Mouse (Mus musculus) leukemia stem cell, adult 10-12 weeks (primary cell): ENCODE measurements around the gene Plk5. TPM values are rescaled to one million over a fixed set of nuclear protein-coding genes. Genes with fewer than 3 reads are reported as not detected.

Experiments
- polyA plus RNA-seq: library from polyadenylated mRNA; stranded (reverse); fragments of >175 nt; gene quantifications from 2 replicates; pipeline ENCODE4 v1.2.3, GENCODE M21; 2012; ENCODE audit warnings: low replicate concordance

Gene Plk5
- polyA plus RNA-seq: not detected in 2 replicates

DNA sequence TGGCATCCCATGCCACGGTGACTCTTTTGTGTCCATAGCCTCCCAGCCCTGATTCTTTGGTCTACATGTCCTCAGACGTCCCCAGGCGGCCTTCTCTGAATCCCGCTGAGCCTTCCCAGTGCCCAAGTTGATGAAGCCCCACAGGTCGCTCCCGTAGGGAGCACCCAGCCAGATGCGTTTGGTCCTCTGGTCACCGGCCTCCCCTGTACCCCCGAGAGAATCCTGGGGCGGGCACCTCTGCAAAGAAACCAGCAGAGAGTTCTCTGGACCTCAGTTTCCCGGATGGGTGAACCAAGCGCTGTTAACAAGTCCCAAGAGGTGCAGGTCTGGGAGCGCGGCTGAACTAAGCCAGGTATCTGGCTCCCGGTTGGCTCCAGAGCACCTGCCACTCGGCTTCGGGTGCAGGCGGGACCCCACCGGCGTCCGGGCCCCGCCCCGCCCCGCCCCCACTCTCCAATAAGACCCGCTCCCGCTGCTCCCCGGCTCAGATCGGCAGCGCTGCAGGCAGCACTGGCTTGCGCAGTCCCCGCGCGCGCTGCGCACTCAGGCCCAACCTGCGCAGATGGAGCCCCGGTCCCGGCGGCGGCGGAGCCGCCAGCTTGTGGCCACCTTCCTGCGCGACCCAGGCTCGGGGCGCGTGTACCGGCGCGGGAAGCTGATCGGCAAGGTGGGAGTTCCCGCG is at the start of gene Plk5:
TSS of gene Plk5 (plus strand) at position 459 of the 682 bp plus-strand sequence.

GRCm38 (mm10) chr10:80320340-80320760 is 35.9 kb upstream of the Plk5 start, which contains the start of gene 2310011J03Rik:
Gene 2310011J03Rik, minus strand, starts transcription at chr10:80320537.

GRCm38 (mm10) chr10:80329273-80330081 is 26.8 kb upstream of the Plk5 start, which contains the start of the genes Pcsk4 and Reep6:
Gene Pcsk4, minus strand, starts transcription at chr10:80329498.
Gene Reep6, plus strand, starts transcription at chr10:80329953.

DNA sequence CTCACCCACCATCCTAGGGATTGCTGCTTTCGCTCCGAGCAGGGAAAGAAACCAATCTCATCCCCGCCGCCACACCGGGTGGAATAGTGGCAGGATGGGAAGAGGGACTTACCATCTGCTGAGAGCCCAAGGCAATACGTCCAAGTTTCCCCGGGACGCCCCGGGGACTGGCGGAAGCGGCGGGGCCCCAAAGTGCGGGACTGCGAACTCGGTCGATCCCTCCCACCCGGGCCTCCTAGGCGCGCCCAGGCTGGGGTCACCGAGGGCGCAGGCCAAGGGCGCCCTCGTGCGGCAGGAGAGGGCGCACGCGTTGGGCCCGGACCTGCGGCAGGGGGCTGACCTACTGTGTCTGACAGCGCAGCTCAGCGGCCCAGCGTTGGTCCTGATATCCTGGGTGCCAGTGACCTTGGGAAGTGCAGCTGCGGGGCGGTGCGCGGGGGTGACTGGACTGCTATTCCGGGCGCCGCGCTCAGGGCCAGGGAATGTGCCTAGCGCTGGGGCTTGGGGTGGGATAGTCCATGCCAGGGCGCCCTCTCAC is 7.9 kb upstream of the Plk5 start, which contains the start of gene Adamtsl5:
TSS of gene Adamtsl5 (minus strand) at position 169 of the 538 bp plus-strand sequence.

GRCm38 (mm10) chr10:80387522-80387959 is 31.3 kb downstream of the Plk5 start, which contains the start of gene Mex3d:
Gene Mex3d, minus strand, starts transcription at chr10:80387659.

DNA sequence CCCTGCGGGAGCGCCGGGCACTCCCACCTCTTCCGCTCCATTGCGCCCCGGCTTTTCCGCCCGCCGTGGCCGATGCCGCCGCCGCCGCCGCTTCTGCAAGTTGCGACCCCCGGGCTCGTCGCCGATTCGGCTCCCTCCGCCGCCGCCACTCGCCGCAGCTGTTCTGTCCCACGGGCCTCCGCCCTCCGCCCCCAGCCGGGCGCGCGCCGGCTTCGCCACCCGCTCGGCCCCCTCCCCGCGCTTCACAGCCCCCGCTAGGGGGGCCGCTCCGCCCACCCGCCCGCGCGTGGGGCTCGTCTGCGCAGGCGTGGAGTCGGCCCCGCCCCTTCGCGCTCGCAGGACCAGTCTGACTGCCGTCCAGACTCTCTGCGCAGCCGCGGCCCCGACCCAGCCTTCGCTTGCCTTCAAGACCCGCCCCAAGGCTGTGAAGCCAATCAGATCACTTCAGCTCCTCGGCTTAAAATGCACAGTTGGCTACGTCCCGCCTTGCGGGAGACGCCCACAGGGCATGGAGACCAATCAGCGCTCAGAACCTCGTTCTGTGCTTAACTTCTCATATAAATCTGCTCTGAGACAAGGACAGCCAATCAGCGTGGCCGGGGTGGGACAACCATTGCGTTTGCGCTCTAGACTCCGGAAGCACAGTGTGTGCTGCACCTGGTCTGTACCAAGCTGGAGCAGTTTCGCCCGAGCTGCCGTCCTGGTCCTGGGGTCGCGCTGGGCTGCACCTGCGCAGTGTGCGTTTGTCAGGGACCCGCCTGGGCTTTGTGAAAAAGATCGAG is 43.1 kb downstream of the Plk5 start, which contains the start of gene Mbd3:
TSS of gene Mbd3 (minus strand) at position 360 of the 782 bp plus-strand sequence.

DNA sequence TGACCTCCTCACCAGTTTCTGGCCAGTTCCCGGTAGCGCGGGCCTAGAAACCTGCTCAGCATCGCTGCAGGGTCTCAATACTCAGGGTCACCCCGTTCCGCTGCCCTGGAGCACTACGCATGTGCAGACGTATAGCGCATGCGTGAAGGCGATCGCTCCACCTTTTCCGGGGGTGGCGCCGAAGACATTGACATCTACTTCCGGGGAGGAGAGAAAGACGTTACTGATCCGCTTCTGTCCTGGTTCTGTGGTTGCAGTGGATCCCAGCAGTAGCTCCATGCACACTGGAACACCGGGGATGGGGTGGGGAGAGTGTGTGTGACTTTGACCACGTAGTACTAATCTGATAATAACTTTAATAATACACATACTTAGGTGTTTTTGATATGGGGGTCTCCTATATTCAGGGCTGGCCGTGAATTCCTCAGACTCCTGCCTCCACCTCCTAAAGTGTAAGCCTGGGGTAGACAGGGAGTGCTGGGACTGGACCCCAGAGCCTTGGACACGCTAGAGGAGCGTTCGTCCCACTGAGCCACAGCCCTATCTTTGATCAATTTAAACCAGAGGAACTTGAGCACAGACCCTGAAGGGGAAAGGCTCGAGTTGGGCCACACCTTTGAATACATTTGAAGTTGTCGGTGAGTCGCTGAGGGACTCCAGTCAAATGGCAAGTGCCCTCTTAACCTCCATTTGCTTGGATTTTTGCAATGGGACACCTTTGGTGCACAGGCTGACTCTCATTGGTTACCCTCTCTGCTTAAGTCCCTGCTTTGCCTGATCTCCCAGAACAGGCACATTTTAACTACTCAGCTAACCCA is 50.6 kb downstream of the Plk5 start, which contains the start of gene Uqcr11:
TSS of gene Uqcr11 (minus strand) at position 147 of the 818 bp plus-strand sequence.

Other genes with a start within 250 kb of the Plk5 start
- gene Stk11, start 240.7 kb upstream of the Plk5 start, polyA plus RNA-seq: 127 and 185 TPM in 2 replicates
- 1,038 and 1,245 TPM in 2 replicates for gene Atp5d, start 217.8 kb upstream of the Plk5 start, polyA plus RNA-seq
- gene Cbarp, start 215.6 kb upstream of the Plk5 start, polyA plus RNA-seq: 40.1 and 43.9 TPM in 2 replicates
- gene Midn, start 208.2 kb upstream of the Plk5 start, polyA plus RNA-seq: 224 and 253 TPM in 2 replicates
- 19.6 and 38.2 TPM in 2 replicates for gene Cirbp, start 190.5 kb upstream of the Plk5 start, polyA plus RNA-seq
- gene 1600002K03Rik, start 183.5 kb upstream of the Plk5 start, polyA plus RNA-seq: 7.0 and 16.7 TPM in 2 replicates
- 1.4 and 1.8 TPM in 2 replicates for gene Efna2, start 177.0 kb upstream of the Plk5 start, polyA plus RNA-seq
- gene Mum1, start 130.0 kb upstream of the Plk5 start, polyA plus RNA-seq: 47.2 and 117 TPM in 2 replicates
- 197 and 234 TPM in 2 replicates for gene Ndufs7, start 107.3 kb upstream of the Plk5 start, polyA plus RNA-seq
- gene Gamt, start 95.4 kb upstream of the Plk5 start, polyA plus RNA-seq: 0.64 and 0.93 TPM in 2 replicates
- gene Dazap1, start 95.0 kb upstream of the Plk5 start, polyA plus RNA-seq: 831 and 856 TPM in 2 replicates
- 1,647 and 3,347 TPM in 2 replicates for gene Rps15, start 64.0 kb upstream of the Plk5 start, polyA plus RNA-seq
- 0.09 and 0.10 TPM in 2 replicates for gene Apc2, start 60.5 kb upstream of the Plk5 start, polyA plus RNA-seq
- gene 2310011J03Rik, start 35.9 kb upstream of the Plk5 start, polyA plus RNA-seq: 80.6 and 113 TPM in 2 replicates
- 29.8 and 43.5 TPM in 2 replicates for gene Pcsk4, start 27.0 kb upstream of the Plk5 start, polyA plus RNA-seq
- 198 and 406 TPM in 2 replicates for gene Reep6, start 26.5 kb upstream of the Plk5 start, polyA plus RNA-seq
- gene Adamtsl5, start 8.0 kb upstream of the Plk5 start, polyA plus RNA-seq: 59.0 and 75.4 TPM in 2 replicates
- gene Mex3d, start 31.2 kb downstream of the Plk5 start, polyA plus RNA-seq: 45.9 and 68.4 TPM in 2 replicates
- 234 and 272 TPM in 2 replicates for gene Mbd3, start 43.1 kb downstream of the Plk5 start, polyA plus RNA-seq
- 544 and 1,539 TPM in 2 replicates for gene Uqcr11, start 50.4 kb downstream of the Plk5 start, polyA plus RNA-seq
- gene Tcf3, start 77.2 kb downstream of the Plk5 start, polyA plus RNA-seq: 1,132 and 1,188 TPM in 2 replicates
- not detected in 2 replicates for gene Onecut3, start 138.4 kb downstream of the Plk5 start, polyA plus RNA-seq
- not detected in 2 replicates for gene Atp8b3, start 182.7 kb downstream of the Plk5 start, polyA plus RNA-seq
- 189 and 285 TPM in 2 replicates for gene Rexo1, start 205.1 kb downstream of the Plk5 start, polyA plus RNA-seq
- gene Klf16, start 220.9 kb downstream of the Plk5 start, polyA plus RNA-seq: 191 and 227 TPM in 2 replicates
- 634 and 1,312 TPM in 2 replicates for gene Abhd17a, start 233.9 kb downstream of the Plk5 start, polyA plus RNA-seq
- 82.3 and 112 TPM in 2 replicates for gene Scamp4, start 246.4 kb downstream of the Plk5 start, polyA plus RNA-seq
- 31.5 and 42.1 TPM in 2 replicates for gene Adat3, start 246.4 kb downstream of the Plk5 start, polyA plus RNA-seq
- gene Gm49322, start 249.6 kb downstream of the Plk5 start, polyA plus RNA-seq: 1.0 and 3.8 TPM in 2 replicates